Mouse (Mus musculus) liver, postnatal 0 days (tissue): ENCODE results near the gene 4930455H04Rik.

Experiments
- CTCF ChIP-seq: sonication (generic); IDR thresholded peaks from 2 replicates; pipeline ENCODE4 v1.5.1; 2016; ENCODE audit warnings: antibody characterized with exemption, low read depth
- EP300 ChIP-seq: IDR thresholded peaks from 2 replicates; pipeline ENCODE4 v1.6.1; 2016; ENCODE audit warnings: antibody characterized with exemption, low read depth, mild to moderate bottlenecking

DNA sequence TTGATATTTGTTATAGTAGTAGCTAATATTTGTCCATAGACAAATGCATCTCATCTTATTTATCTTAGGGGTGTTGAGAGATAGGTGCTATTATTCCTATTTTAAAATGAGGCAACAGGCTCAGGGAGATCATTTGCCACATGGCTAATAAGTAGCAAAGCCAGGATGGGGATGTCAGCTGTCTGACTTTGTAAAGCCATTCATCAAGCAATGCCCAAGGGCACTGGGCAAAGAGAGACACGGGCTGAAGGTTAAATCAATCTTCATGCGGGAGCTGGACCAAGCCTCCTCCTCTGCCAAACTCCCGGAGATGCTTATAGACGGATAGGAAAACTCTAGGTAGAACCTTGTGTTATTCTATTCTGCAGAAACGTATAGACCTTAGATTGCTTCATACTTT is 1.7 kb downstream of the 4930455H04Rik start:
- no peak for TF ChIP-seq CTCF
- no peak for TF ChIP-seq EP300
